Mouse (Mus musculus): ENCODE data around the gene Arntl. TPM values are rescaled to one million over a fixed set of nuclear protein-coding genes. Genes with fewer than 3 reads are reported as not detected.

Arntl gene
- total and polyA plus RNA-seq, 3 experiments: 2.6 to 4.6 (median 3.3) TPM

DNA sequence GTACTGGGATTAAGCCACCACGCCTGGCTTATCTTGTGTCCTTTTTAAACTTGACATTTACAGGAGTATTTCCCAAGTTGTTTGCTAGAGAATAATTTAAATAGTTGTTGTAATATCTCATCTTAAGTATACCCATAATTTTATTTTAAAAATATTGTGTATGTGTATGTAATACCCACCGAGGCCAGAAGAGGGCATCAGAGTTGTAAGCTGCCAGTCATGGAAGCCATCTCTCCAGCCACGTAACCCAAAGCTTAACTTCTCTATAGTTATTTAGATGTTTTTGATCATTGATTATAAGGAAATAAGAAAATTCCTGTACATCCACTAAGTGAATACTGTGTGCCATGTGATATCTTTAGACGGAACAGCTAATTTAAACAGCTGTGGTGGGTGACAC, 51.2 kb downstream of the Arntl start:
- H3K27ac ChIP-seq (ENCODE audit: insufficient read depth, low read depth): no peak overlapping the region
- DNase-seq (ENCODE audit: extremely low read depth): peak; percentile 31
- TF ChIP-seq RAD21 (IDR thresholded peaks at IDR 0.05; ENCODE audit: low read depth, low read length) (peak; percentile 44), CTCF (conservative IDR thresholded peaks at IDR 0.05 in 1 of 2, IDR thresholded peaks at IDR 0.05 in 1 of 2; ENCODE audit: low read depth in 2 of 2, low read length in 2 of 2) (peak; percentile 17 to 63; a peak in 2 of 4 replicates), ETS1 (conservative IDR thresholded peaks at IDR 0.05; ENCODE audit: low read depth, low read length) (no peak), POLR2AphosphoS2 (IDR thresholded peaks at IDR 0.05; ENCODE audit: low read depth, low read length) (no peak), SMC3 (IDR thresholded peaks at IDR 0.05; ENCODE audit: low read depth, low read length) (peak; percentile 32)
- no peak overlapping the region for H3K4me3 ChIP-seq (replicated peaks in 1 of 3; ENCODE audit: low read depth in 2 of 3, low read length in 2 of 3, poor library complexity in 1 of 3)
- in situ Hi-C loops (cut with MboI; ENCODE audit: low pct_ligation_motif_present, low pct_unique_long_range_greater_than_20kb, low sequenced_read_pairs) (loop anchor here (25.0 kb wide), 1 partner anchor 346 kb away; no protein-coding TSS in a partner anchor), dilution Hi-C loops (cut with MboI; ENCODE audit: extremely low pct_ligation_motif_present, extremely low pct_unique_long_range_greater_than_20kb, low sequenced_read_pairs) (no loop called here)
- peaks cover 4 to 5% of the 10 kb centered on the region in 2 experiments; a peak in 1 of 4 replicates for H3K4me1 ChIP-seq (ENCODE audit: control insufficient read depth in 1 of 2, insufficient read depth in 2 of 2)
- no peak overlapping the region for H3K9ac ChIP-seq (ENCODE audit: insufficient read depth, low read depth)
- no peak overlapping the region for H3K4me2 ChIP-seq (ENCODE audit: insufficient read depth, low read depth, poor library complexity, severe bottlenecking)
- no peaks in the 10 kb centered on the region for H3K36me3 ChIP-seq (replicated peaks in 1 of 2; ENCODE audit: control insufficient read depth in 1 of 2, insufficient read depth in 1 of 2, low read length in 1 of 2)
- no peaks in the 10 kb centered on the region for H3K9me3 ChIP-seq (replicated peaks; ENCODE audit: low read length)
- H3K79me2 ChIP-seq (replicated peaks; ENCODE audit: control insufficient read depth, extremely low read depth, insufficient read depth, poor library complexity, severe bottlenecking): no peaks in the 10 kb centered on the region
- H3K27me3 ChIP-seq (replicated peaks): no peaks in the 10 kb centered on the region

DNA sequence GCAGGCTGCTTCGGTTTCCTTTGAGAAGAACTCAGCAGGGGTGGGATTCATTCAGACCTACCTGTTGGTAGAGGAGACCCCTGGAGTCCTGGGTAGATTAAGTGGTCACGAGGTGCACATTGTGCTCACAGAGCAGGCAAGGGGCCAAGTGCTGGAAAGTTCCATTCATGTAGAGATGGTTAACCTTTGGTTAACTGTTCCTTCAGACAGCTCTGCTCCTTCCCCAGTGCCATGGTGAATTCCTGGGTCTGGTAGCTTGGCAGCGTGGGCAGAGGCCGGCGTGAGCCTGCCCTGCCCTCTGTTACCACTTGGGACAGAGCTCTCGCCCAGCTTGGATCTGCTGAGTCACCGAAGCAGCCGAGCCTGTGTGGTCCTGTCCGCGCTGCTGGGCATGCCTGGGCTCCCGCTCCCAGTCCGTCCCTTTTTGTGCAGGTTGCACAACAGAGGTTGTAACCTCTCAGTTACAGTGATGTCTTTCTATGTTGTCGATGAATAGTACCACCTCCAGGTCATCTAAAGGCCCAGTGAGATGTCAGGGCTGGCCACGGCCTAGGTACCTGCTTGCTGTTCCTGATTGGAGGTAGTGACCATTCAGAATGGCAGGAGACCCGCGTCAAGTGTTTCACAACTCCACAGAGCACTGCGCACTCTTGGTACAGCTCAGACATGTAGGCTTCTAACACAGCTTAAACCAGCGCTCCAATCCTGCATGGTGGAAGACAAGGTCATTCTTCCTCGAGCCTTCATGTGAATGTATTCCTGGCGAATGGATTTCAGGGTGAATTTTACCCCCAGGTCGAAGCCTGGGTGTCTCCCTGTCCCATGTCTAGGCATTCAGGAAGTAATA, 53.3 kb downstream of the Arntl start:
- TF ChIP-seq ZNF384 (IDR thresholded peaks at IDR 0.05; ENCODE audit: low read depth, low read length): no peak
- TF ChIP-seq IRF4 (IDR thresholded peaks at IDR 0.05; ENCODE audit: low read depth, low read length): no peak
- no peak for TF ChIP-seq CTCF (conservative IDR thresholded peaks at IDR 0.05 in 1 of 2, IDR thresholded peaks at IDR 0.05 in 1 of 2; ENCODE audit: low read depth in 2 of 2, low read length in 2 of 2)
- TF ChIP-seq JUN (IDR thresholded peaks at IDR 0.05; ENCODE audit: insufficient read depth, low read depth, low read length): no peak
- TF ChIP-seq EP300 (IDR thresholded peaks at IDR 0.05; ENCODE audit: low read length): no peak
- TF ChIP-seq JUND (conservative IDR thresholded peaks at IDR 0.05; ENCODE audit: low read depth, low read length): no peak
- TF ChIP-seq CHD2 (IDR thresholded peaks at IDR 0.05; ENCODE audit: low read length): no peak
- no peak for TF ChIP-seq HCFC1 (IDR thresholded peaks at IDR 0.05; ENCODE audit: low read depth, low read length)
- no peak for TF ChIP-seq BHLHE40 (IDR thresholded peaks at IDR 0.05; ENCODE audit: low read depth, low read length)
- no peak for TF ChIP-seq SIN3A (IDR thresholded peaks at IDR 0.05; ENCODE audit: low read length)
- TF ChIP-seq TBP (conservative IDR thresholded peaks at IDR 0.05; ENCODE audit: low read depth, low read length): no peak
- no peak for TF ChIP-seq TCF12 (IDR thresholded peaks at IDR 0.05; ENCODE audit: low read depth, low read length)
- TF ChIP-seq MAZ (IDR thresholded peaks at IDR 0.05; ENCODE audit: low read depth, low read length): no peak
- TF ChIP-seq ELF1 (IDR thresholded peaks at IDR 0.05; ENCODE audit: low read depth, low read length): no peak
- TF ChIP-seq CHD1 (IDR thresholded peaks at IDR 0.05; ENCODE audit: low read depth, low read length): no peak
- no peak for TF ChIP-seq MYC (IDR thresholded peaks at IDR 0.05; ENCODE audit: low read depth, low read length)
- no peak for TF ChIP-seq ZMIZ1 (IDR thresholded peaks at IDR 0.05; ENCODE audit: low read depth, low read length)
- no peak for TF ChIP-seq GABPA (IDR thresholded peaks at IDR 0.05; ENCODE audit: insufficient replicate concordance, low read depth, low read length)
- H3K4me2 ChIP-seq (ENCODE audit: insufficient read depth, low read depth, poor library complexity, severe bottlenecking): no peak overlapping the region
- H3K27ac ChIP-seq (ENCODE audit: insufficient read depth, low read depth): no peak overlapping the region
- in situ Hi-C loops (cut with MboI; ENCODE audit: low pct_ligation_motif_present, low pct_unique_long_range_greater_than_20kb, low sequenced_read_pairs) (loop anchor here (25.0 kb wide), 1 partner anchor 348 kb away; no protein-coding TSS in a partner anchor), dilution Hi-C loops (cut with MboI; ENCODE audit: extremely low pct_ligation_motif_present, extremely low pct_unique_long_range_greater_than_20kb, low sequenced_read_pairs) (no loop called here)
- no peak overlapping the region for H3K9ac ChIP-seq (ENCODE audit: insufficient read depth, low read depth)
- no peaks in the 10 kb centered on the region for H3K79me2 ChIP-seq (replicated peaks; ENCODE audit: control insufficient read depth, extremely low read depth, insufficient read depth, poor library complexity, severe bottlenecking)
- H3K4me1 ChIP-seq (ENCODE audit: control insufficient read depth in 1 of 2, insufficient read depth in 2 of 2): peaks cover 7 to 15% of the 10 kb centered on the region in 2 experiments; a peak in 3 of 4 replicates
- DNase-seq (ENCODE audit: extremely low read depth): no peak
- H3K4me3 ChIP-seq (replicated peaks in 1 of 3; ENCODE audit: low read depth in 2 of 3, low read length in 2 of 3, poor library complexity in 1 of 3): no peak overlapping the region
- no peaks in the 10 kb centered on the region for H3K27me3 ChIP-seq (replicated peaks)
- no peaks in the 10 kb centered on the region for H3K36me3 ChIP-seq (replicated peaks in 1 of 2; ENCODE audit: control insufficient read depth in 1 of 2, insufficient read depth in 1 of 2, low read length in 1 of 2)
- H3K9me3 ChIP-seq (replicated peaks; ENCODE audit: low read length): no peaks in the 10 kb centered on the region
